Mouse (Mus musculus) CH12F3 (cell line): Measurements from ENCODE around the gene Olfr891.
"Not testable (repeated sequence)": the region's sequence is repeated elsewhere in the genome, so short reads cannot be mapped to it uniquely, and the experiment has no call there.

Experiments
- in situ Hi-C: fragments of 300-500 bp; cut with MboI; formaldehyde crosslinking; loops from 2 replicates; pipeline ENCODE4 v1.14.3; 2020; ENCODE audit warnings: low sequenced_read_pairs

Gene Olfr891

DNA sequence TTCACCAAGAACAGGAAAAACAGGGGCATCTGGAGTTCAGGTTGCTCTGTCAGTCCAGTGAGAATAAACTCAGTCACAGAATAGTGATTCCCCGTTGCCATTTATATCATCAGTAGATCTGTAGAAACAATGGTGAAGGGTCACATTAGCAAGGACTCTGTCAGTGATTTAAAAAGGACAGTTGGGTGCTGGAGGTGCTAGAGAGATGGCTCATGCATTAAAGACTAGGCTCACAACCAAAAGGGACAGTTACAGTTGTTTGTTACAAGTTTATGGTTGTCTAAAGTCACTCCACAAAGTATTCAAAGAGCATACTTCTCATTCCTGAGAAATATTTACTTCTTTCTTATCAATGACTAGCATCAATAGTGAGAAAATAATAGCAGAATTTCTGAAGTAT, at the start of gene Olfr891:
TSS of gene Olfr891 (minus strand) at position 101 of the 400 bp plus-strand sequence.
- in situ Hi-C loops = no loop called here

DNA sequence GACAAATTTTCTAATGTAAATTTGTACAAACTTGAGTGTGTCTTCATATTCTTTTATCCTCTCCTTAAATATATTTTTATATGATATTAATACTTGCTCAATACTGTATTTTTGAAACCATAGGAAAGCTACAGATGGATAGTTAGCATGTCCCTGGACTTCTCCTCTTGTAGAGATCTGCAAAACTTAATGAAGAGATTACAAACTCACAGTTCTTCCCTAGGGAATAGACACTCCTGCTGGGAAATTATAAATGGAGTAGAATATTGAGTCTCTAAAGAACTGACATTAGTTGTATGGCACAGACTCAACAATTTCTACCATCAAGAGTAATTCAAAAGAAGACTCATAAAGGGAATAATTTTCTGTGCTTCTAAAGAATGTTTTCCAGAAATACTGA, 37.1 kb upstream of the Olfr891 start, which contains the start of gene Olfr894:
TSS of gene Olfr894 (plus strand) at position 301 of the 400 bp plus-strand sequence.
- in situ Hi-C loops = no loop called here

DNA sequence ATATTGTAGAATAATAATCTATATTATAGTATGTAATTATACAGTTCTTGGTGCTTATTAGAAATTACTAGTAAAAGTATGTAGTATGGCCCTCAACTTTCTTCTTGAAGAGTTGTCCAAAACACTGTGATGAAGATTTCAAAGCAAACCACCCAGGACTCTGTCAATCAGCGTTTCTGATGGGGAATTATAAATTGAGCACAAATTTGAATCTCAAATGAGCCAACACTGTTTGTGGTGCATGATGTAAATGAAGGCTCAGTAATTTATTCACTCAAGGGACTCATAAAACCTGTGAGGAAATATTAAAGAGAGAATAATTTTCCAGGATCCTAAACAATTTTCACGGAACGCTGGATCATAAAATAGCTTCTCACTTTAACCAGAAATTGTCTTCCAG, 27.4 kb upstream of the Olfr891 start, which contains the start of gene Olfr893:
TSS of gene Olfr893 (plus strand) at position 301 of the 400 bp plus-strand sequence.
- in situ Hi-C loops = no loop called here

DNA sequence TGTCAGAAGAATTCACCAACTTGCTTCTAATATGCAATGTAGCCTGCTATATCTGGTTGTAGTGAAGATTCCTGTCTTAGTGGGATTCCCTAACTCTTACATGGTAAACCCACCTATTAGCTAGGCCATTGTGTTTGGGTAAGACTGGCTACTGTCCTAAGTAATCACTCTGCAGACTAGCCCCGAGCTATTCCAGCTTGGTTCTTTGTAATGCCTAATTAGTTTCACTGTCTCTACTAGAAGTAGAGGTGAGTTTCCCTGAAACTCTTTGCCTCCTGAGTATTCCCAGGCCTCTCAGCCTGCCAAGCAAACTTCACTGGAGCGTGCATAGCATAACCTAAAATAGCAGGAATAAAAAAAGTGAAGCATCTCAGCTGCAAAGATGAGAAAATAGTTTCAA, 12.3 kb downstream of the Olfr891 start:
- in situ Hi-C loops = not testable (repeated sequence)

DNA sequence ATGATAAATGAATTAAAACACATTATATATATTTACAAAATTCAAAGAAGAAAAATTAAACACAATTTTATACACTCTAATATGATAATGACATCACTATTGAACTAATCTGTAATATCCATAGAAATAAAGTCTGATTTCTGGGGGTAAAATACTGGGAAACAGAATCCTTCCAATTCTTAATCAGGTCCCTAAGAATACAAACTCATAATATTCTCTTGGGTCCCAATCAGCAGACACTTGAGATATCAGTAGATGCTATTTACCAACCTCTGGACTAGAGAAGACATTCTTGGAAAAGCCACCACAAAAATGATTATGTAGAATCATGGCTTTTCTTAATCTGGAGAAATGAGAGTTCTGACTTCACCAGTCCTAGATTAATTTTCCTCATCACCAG, 38.4 kb downstream of the Olfr891 start, which contains the start of gene Olfr890:
TSS of gene Olfr890 (plus strand) at position 301 of the 400 bp plus-strand sequence.
- in situ Hi-C loops = no loop called here
